Mouse (Mus musculus) left cerebral cortex, adult 9 months (tissue): ENCODE data around the gene Bcl2a1a.
"Not testable (repeated sequence)": the region's sequence is repeated elsewhere in the genome, so short reads cannot be mapped to it uniquely, and the experiment has no call there.

Source experiments
- DNase-seq, 2 experiments: peaks; one replicate each; pipeline ENCODE4 v3.0.0; 2022; ENCODE audit warnings: low spot score in 2 of 2

Gene Bcl2a1a

DNA sequence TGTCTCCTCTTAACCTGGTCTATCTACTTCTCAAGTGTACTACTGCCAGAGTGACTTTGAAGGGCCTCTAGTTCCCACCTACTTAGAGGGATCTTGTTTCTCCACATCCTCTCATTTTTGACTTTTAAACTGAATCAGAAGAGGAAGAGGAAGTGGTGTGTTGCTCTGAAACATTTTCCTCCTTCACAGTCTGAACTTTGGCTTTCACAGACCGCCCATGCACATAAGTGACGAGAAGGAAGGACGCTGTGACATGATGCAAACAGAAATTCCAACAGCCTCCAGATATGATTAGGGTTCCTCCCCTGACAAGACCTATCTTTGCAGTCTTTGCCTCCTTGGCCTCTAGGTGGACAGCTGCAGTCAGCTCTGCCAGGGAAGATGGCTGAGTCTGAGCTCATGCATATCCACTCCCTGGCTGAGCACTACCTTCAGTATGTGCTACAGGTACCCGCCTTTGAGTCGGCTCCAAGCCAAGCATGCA, at the start of gene Bcl2a1a:
Bcl2a1a (plus strand) TSS at position 231 of the 484 bp plus-strand sequence.
- DNase-seq: not testable (repeated sequence)

DNA sequence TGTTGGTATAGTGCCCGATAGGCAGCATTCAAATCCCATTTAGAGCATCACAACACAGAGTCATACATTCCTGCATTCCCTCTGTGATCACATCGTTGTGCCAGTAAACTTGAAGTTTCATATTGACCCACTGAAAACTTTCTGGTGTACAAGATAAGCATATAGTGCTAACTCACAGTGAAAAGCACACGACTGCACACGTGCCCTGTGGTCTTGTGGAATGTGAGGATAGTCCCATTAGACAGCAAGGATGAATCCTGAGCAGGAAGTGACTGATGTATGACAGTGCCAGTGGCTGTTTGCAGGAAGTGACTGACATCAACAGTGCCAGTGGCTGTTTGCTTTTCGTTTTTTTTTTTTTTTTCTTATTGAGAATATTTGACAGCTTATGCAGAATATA, 40.1 kb upstream of the Bcl2a1a start:
- not testable (repeated sequence) for DNase-seq

DNA sequence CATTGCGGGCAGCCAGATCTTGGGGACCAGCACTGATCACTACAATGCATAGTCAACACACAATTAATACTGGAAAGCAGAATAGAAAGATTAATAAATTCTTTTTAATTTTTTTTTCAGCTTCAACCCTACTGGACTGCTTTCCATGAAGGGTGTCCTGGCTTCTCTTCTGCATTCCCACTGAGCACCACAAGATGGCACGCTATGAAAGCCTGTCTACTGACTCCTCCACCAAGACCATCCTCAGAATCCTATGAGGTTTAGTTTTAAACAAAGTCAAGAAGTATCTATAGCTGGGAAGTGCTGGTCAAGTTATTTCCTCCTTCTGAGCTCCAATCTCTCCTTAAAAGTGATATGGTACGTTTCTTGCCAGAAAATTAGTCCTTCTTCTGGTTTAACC, 18.4 kb upstream of the Bcl2a1a start:
- peak in 1 of 2 experiments; percentile 29 for DNase-seq

DNA sequence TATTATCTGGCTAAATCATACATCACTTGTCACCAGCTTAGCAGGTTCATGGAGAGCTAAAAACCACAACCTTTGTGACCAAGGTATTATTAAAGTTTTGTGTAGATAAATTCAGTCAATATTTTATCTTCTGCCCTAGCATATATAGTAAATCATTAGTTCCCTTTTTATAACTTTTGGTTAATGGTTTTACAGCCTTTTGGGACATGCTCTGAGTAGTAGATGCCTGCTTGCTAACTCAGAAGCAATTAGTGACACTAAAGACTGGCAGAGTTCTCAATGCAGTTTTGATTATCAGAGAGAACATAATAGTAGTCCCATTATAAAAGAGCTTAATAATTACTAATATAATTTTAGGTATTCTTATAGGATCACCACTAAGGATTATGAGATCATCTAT, 5.2 kb upstream of the Bcl2a1a start:
- DNase-seq: not testable (repeated sequence)

DNA sequence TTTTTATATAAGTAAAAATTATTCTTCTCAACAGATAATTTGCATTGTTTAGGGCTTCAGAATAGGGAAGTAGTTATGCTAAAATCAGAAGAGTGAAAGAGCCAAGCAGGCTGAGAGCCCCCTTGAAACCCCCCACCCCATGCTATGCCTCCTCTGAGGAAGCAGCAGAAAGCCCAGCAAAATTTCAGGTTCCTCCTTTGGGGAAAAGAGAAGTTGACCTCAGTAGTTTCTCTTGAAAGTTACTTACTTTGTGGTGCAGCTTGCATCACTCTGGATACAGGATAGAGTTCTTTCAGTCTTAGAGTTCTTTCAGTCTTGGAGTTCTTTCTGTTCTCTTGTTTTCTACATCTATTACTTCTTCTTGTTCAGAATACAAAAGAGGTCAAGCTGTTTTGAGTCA, 3.5 kb upstream of the Bcl2a1a start:
- DNase-seq: not testable (repeated sequence)

DNA sequence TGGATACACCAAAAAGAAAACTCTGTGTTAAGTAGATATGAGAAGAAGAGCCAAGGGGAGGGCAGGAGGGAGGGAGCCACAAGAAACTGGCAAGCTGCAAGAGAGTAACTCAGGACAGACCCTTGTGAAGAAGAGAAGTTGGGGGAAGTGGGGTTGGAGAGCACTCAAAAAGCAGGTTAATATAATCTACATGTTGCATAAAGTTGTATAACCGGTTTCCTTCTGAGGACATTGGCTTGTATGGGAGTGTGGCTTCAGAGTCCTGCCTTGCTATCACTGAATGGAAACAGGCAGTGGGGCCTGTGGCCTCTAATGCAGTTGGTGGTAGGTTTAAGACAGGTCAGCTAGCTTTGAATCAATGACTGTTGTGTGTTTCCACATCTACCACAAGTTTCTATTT, 1.5 kb upstream of the Bcl2a1a start:
- not testable (repeated sequence) for DNase-seq

DNA sequence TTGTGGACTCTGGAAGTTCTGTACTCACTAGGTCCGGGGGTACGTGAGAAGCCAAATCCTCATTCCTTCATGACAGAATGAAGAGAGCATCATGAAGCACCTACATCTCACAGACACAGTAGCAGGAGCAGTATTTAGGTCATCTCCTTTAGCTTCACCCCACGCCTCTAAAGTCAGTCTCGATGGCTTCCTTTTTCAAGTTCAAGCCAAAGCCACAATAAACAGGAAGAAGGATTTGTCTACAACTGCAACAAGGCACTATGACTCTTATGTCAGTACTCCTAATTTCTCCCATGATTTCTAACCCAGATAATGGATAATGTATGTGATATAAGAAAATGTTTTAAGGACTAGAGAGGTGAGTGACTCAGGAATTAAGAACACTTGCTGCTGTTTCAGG, 665 bp upstream of the Bcl2a1a start:
- DNase-seq: not testable (repeated sequence)

DNA sequence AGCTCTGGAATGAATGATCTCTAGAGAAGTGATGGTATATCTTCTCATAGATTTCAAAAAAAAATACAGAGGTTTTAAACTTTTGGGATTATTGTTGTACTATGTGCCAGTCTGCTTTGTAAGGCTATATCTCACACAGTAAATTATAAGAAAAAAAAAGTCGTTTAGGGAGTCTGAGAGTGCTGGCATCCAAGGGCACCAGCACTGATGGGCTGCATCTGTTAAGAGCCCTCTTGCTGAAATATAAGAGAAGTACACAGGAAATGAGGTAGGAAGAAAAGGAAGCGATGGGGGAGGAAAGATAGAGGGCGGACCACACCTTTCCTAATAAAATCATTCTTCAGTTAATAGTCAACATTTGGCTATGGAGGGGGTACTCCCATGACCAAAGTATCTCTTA, 2.2 kb downstream of the Bcl2a1a start:
- DNase-seq: no peak

DNA sequence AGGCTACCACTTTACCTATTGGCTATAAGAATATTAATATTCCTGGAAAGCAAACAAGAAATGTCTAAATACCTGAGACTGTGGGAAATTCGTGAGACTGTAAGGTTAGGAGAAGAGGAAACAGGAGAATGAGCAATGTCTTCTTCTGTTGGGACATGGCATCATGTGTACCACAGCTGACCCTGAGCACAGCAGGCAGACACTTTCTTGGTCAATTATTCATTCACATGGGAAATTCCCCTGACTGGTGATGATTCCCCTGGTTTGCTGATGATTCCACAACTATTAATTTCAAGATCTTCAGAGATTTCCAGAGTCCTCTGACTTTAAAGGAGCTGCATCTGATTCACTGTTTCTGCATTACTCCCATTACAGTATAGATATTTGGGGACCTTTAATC, 3.3 kb downstream of the Bcl2a1a start:
- DNase-seq: not testable (repeated sequence)

DNA sequence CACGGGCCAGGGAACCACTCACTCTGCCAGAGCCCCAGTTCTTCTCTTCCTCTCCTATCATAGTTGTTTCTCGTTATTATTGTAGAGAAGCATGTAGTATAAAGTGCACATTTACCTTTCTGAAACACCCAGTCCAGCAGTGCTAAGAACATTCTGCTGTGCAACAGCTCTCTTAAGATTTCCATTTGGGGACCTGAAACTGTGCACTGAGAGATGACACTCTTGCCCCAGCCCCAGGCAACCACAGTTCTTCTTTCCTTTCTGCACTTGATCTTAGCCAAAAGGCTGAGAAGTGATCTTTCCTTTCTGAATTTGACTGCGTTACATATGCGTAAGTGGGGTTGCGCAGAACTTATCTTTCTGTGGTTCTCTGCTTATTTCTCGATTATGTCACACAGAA, 9.8 kb downstream of the Bcl2a1a start:
- DNase-seq: not testable (repeated sequence)

DNA sequence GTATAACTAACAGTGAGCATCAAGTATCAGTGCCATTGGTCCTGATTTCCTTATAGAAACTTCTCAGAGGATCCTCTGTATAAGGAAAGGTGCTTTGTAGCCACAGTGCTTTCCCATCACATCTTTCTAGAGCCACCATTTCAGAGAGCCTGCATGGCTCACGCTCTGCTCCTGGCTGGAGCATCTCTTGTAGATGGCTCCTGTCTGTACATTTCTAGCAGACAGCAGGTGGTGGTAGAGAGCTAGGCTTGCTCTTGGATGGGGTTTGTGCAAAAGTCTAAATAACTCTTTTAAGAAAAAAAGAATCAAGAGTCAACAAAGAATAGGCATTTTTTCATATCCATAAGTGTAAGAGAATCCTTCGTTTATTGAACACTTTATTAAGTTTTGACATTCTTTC, 12.8 kb downstream of the Bcl2a1a start:
- not testable (repeated sequence) for DNase-seq

DNA sequence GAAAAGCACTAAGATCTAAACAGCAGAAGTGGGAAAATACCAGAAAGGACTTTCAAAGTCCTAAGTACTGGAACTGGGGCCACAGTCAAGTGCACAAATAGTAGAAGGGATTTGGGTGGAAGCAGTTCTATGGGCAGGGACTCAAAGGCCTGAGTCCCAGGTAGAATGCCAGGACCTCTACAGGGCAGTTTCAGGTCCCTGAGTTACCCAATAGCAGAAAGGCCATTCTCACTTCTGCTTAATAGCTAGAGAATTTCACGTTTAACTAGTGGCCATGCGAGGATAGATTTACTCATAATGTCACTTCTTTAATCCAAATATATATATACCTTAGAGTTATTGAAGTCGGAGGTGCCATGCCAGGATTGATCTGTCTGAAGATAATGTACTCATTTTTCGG, 20.2 kb downstream of the Bcl2a1a start:
- DNase-seq: not testable (repeated sequence)

DNA sequence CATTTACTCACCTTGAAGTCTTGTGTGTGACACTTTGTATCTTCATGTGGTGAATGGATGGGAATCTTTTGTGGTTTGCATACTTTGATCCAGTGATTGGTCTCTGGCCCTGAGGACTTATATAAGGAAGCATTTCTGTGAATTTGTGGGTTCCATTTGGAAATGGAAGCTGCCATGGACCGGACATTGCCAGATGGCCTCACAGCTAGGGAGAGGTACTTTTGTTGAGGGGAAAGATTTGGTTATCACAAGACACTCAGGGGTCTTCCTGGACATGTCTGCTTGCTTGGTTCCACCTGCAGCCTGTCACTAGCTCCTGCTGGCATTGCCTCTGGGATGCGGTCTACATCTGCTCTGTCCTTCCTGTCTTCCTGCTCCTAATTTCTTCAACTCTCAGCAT, 23.1 kb downstream of the Bcl2a1a start:
- not testable (repeated sequence) for DNase-seq

DNA sequence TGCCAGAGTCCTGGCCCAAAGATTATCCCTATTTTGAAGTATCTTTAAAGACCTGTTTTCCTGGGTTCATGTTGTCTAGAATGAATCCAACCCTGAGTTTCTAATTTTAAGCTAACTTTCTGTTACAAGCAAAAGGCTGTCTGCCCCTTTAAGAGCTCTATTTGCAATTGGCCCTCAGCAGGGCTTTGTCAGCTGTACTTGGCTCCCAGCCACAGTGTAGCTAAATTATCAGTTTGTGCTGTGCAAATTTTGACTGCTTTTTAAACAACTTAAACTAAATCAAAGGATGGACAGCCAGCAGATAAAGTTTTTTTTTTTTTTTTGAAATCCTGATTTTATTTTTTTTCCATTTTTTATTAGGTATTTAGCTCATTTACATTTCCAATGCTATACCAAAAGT, 44.8 kb downstream of the Bcl2a1a start:
- DNase-seq: not testable (repeated sequence)
